Mouse (Mus musculus): ENCODE data around the gene Pitx1.

The Pitx1 gene

DNA sequence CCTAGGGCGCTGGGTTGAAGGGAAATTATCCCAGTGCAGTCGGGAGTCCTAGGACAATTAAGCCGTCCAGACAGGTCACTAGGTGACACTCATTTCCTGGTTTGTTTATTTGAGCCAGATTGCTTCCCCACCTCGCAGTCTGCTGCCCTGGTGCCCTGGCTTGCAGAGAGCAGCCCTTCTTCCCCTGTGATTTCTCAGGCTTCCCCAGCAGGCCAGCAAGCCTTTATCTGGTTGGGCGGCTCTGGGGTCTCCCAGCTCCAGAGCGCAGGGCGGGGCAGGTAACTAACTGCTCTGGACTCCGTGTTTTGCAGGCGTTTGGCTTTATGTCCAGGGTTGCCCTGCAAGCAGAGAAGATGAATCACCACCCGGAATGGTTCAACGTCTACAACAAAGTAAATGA, 60.9 kb downstream of the Pitx1 start:
- in situ Hi-C loops (cut with MboI), result no loop called here

Data from mature B cell (primary cell).